Mouse (Mus musculus) heart, embryonic 13.5 days (tissue): ENCODE results near the gene Unc45a. TPM values are rescaled to one million over a fixed set of nuclear protein-coding genes. Genes with fewer than 3 reads are reported as not detected.

Experiments used
- ATAC-seq: fragments of 200-750 bp; cut with Nextera tagmentation; 2 replicates; pipeline ENCODE4 v1.8.0; 2017; ENCODE audit warnings: moderate TSS enrichment; ENCODE audit not compliant: insufficient number of reproducible peaks, low FRiP score, low TSS enrichment; ENCODE audit errors: extremely low read depth
- H3K27ac ChIP-seq: fragments of 300-500 bp; sonication (generic); replicated peaks from 2 replicates; pipeline ENCODE4 v1.5.1; 2015; ENCODE audit warnings: moderate library complexity, mild to moderate bottlenecking, inconsistent platforms
- H3K27me3 ChIP-seq: fragments of 300-500 bp; sonication (generic); replicated peaks from 2 replicates; pipeline ENCODE4 v1.6.1; 2015; ENCODE audit warnings: mild to moderate bottlenecking, inconsistent platforms
- H3K36me3 ChIP-seq: fragments of 300-500 bp; sonication (generic); 2 replicates; pipeline ENCODE4 v1.6.1; 2015; ENCODE audit warnings: mild to moderate bottlenecking, inconsistent platforms
- H3K4me1 ChIP-seq: fragments of 300-500 bp; sonication (generic); 2 replicates; pipeline ENCODE4 v1.6.1; 2015; ENCODE audit warnings: inconsistent platforms
- H3K4me2 ChIP-seq: fragments of 300-500 bp; sonication (generic); 2 replicates; pipeline ENCODE4 v1.6.1; 2015; ENCODE audit warnings: inconsistent platforms, mild to moderate bottlenecking, moderate library complexity
- H3K4me3 ChIP-seq: fragments of 300-500 bp; sonication (generic); 2 replicates; pipeline ENCODE4 v1.5.1; 2015; ENCODE audit warnings: moderate library complexity, mild to moderate bottlenecking, inconsistent platforms
- H3K9ac ChIP-seq: fragments of 300-500 bp; sonication (generic); 2 replicates; pipeline ENCODE4 v1.6.1; 2015; ENCODE audit warnings: inconsistent platforms, mild to moderate bottlenecking, moderate library complexity
- H3K9me3 ChIP-seq: fragments of 300-500 bp; sonication (generic); 2 replicates; pipeline ENCODE4 v1.6.1; 2016; ENCODE audit warnings: inconsistent platforms
- WGBS: fragments of 180-500 bp; shearing (Covaris S2); methylation state at CpG from one replicate; pipeline ENCODE4 v1.1.7; 2015; ENCODE audit warnings: mixed read lengths; 5-methylcytosine and 5-hydroxymethylcytosine counted together
- polyA plus RNA-seq: library from polyadenylated mRNA; unstranded; fragments of >200 nt; fragmentation: Nextera tagmentation; extraction: Ambion mirVana; gene quantifications from 2 replicates; pipeline ENCODE4 v1.2.1, GENCODE M21; 2015

Unc45a gene
- polyA plus RNA-seq, 1 experiment from 2014 or later = 20.1 TPM

- H3K4me2 ChIP-seq = peak overlapping the region; percentile 91
- no peaks in the 10 kb centered on the region for H3K27me3 ChIP-seq
- peak overlapping the region; percentile 60 for H3K4me3 ChIP-seq
- peaks cover 5% of the 10 kb centered on the region; the same call in 1 of the 2 replicates for H3K36me3 ChIP-seq
- H3K9ac ChIP-seq = peak overlapping the region; percentile 92
- ATAC-seq = no peak
- no peaks in the 10 kb centered on the region for H3K9me3 ChIP-seq
- H3K4me1 ChIP-seq = peaks cover 58% of the 10 kb centered on the region
- 23% methylated on average over 19 of the region's 19 CpGs for WGBS
- peak overlapping the region; percentile 76 for H3K27ac ChIP-seq
These were observed 2.6 kb upstream of the Unc45a start for GRCm38 (mm10) chr7:80343270-80344018.

GRCm38 (mm10) chr7:80342858-80343257 is 2.1 kb upstream of the Unc45a start, which contains the start of gene Hddc3:
Gene Hddc3, plus strand, starts transcription at chr7:80343104.
- ATAC-seq = no peak

GRCm38 (mm10) chr7:80341793-80342192 is 988 bp upstream of the Unc45a start:
- H3K9me3 ChIP-seq = no peaks in the 10 kb centered on the region
- H3K4me1 ChIP-seq = peaks cover 56% of the 10 kb centered on the region
- H3K27ac ChIP-seq = no peak overlapping the region
- H3K4me3 ChIP-seq = no peak overlapping the region
- H3K4me2 ChIP-seq = no peak overlapping the region
- H3K36me3 ChIP-seq = peaks cover 16% of the 10 kb centered on the region
- no peak for ATAC-seq
- H3K27me3 ChIP-seq = no peaks in the 10 kb centered on the region
- 0 out of 2 replicates have a peak overlapping the region, but pooled peaks have one; percentile 34 for H3K9ac ChIP-seq
- WGBS = 62% methylated on average over 7 of the region's 7 CpGs

More at GRCm38 (mm10) chr7:80342858-80343257, 2.1 kb upstream of the Unc45a start, which contains the start of gene Hddc3:
- no peaks in the 10 kb centered on the region for H3K27me3 ChIP-seq
- no peaks in the 10 kb centered on the region for H3K9me3 ChIP-seq
- H3K4me3 ChIP-seq = peak within 1 kb of the TSS; percentile 60
- peaks cover 62% of the 10 kb centered on the region for H3K4me1 ChIP-seq
- peak within 1 kb of the TSS; percentile 92 for H3K9ac ChIP-seq
- peak within 1 kb of the TSS; percentile 91 for H3K4me2 ChIP-seq
- WGBS = under 1% methylated on average over 25 of the region's 25 CpGs
- H3K27ac ChIP-seq = peak within 1 kb of the TSS; percentile 76
- H3K36me3 ChIP-seq = peaks cover 5% of the 10 kb centered on the region; the same call in 1 of the 2 replicates

GRCm38 (mm10) chr7:80339793-80340628 is 794 bp downstream of the Unc45a start:
- ATAC-seq = peak; percentile 96
- under 1% methylated on average over 45 of the region's 45 CpGs for WGBS

GRCm38 (mm10) chr7:80339371-80339770 is 1.4 kb downstream of the Unc45a start:
- WGBS = 8% methylated on average over 17 of the region's 17 CpGs
- Histone ChIP-seq H3K4me2 (peak overlapping the region; percentile 93), H3K9me3 (no peaks in the 10 kb centered on the region), H3K36me3 (peaks cover 35% of the 10 kb centered on the region), H3K4me1 (peaks cover 54% of the 10 kb centered on the region), H3K9ac (peak overlapping the region; percentile 88), H3K4me3 (peak overlapping the region; percentile 72), H3K27me3 (no peaks in the 10 kb centered on the region), H3K27ac (peak overlapping the region; percentile 93)
- ATAC-seq = no peak

More at GRCm38 (mm10) chr7:80339793-80340628, 794 bp downstream of the Unc45a start:
- peak overlapping the region; percentile 88 for H3K9ac ChIP-seq
- no peaks in the 10 kb centered on the region for H3K27me3 ChIP-seq
- peak overlapping the region; percentile 93 for H3K4me2 ChIP-seq
- H3K4me1 ChIP-seq = peaks cover 49% of the 10 kb centered on the region
- H3K4me3 ChIP-seq = peak overlapping the region; percentile 72
- H3K9me3 ChIP-seq = no peaks in the 10 kb centered on the region
- H3K36me3 ChIP-seq = peaks cover 29% of the 10 kb centered on the region
- peak overlapping the region; percentile 93 for H3K27ac ChIP-seq

GRCm38 (mm10) chr7:80336932-80337331 is 3.9 kb downstream of the Unc45a start:
- Histone ChIP-seq H3K4me1 (peaks cover 38% of the 10 kb centered on the region), H3K27ac (no peak overlapping the region), H3K9ac (no peak overlapping the region), H3K9me3 (no peaks in the 10 kb centered on the region), H3K4me3 (no peak overlapping the region), H3K4me2 (no peak overlapping the region), H3K36me3 (peaks cover 60% of the 10 kb centered on the region), H3K27me3 (no peaks in the 10 kb centered on the region)
- no peak for ATAC-seq
- WGBS = 86% methylated on average over 3 of the region's 3 CpGs

GRCm38 (mm10) chr7:80334848-80335247 is 6.0 kb downstream of the Unc45a start:
- H3K4me2 ChIP-seq = no peak overlapping the region
- H3K4me3 ChIP-seq = no peak overlapping the region
- H3K9ac ChIP-seq = no peak overlapping the region
- H3K27ac ChIP-seq = no peak overlapping the region
- no peaks in the 10 kb centered on the region for H3K27me3 ChIP-seq
- no peak for ATAC-seq
- WGBS = 73% methylated on average over 4 of the region's 4 CpGs
- H3K4me1 ChIP-seq = peaks cover 23% of the 10 kb centered on the region
- peaks cover 80% of the 10 kb centered on the region for H3K36me3 ChIP-seq
- H3K9me3 ChIP-seq = no peaks in the 10 kb centered on the region

GRCm38 (mm10) chr7:80331433-80331832 is 9.4 kb downstream of the Unc45a start:
- Histone ChIP-seq H3K9me3 (no peaks in the 10 kb centered on the region), H3K27ac (no peak overlapping the region), H3K4me2 (no peak overlapping the region), H3K36me3 (peaks cover 100% of the 10 kb centered on the region), H3K4me1 (0 out of 2 replicates have a peak, but pooled peaks cover 8% of the 10 kb centered on the region), H3K27me3 (no peaks in the 10 kb centered on the region), H3K9ac (no peak overlapping the region), H3K4me3 (no peak overlapping the region)
- ATAC-seq = no peak
- 94% methylated on average over 19 of the region's 19 CpGs for WGBS

- Histone ChIP-seq H3K9me3 (no peaks in the 10 kb centered on the region), H3K9ac (no peak overlapping the region), H3K27me3 (no peaks in the 10 kb centered on the region), H3K4me1 (0 out of 2 replicates have a peak, but pooled peaks cover 8% of the 10 kb centered on the region), H3K4me3 (no peak overlapping the region), H3K4me2 (no peak overlapping the region), H3K36me3 (peaks cover 100% of the 10 kb centered on the region), H3K27ac (no peak overlapping the region)
- 89% methylated on average over 8 of the region's 8 CpGs for WGBS
- no peak for ATAC-seq
These were observed 10.5 kb downstream of the Unc45a start for GRCm38 (mm10) chr7:80330278-80330677.

- H3K36me3 ChIP-seq = peaks cover 63% of the 10 kb centered on the region
- H3K9ac ChIP-seq = no peak overlapping the region
- ATAC-seq = no peak
- H3K4me2 ChIP-seq = no peak overlapping the region
- H3K27ac ChIP-seq = no peak overlapping the region
- no peaks in the 10 kb centered on the region for H3K9me3 ChIP-seq
- H3K4me1 ChIP-seq = peaks cover 21% of the 10 kb centered on the region
- H3K27me3 ChIP-seq = no peaks in the 10 kb centered on the region
- no peak overlapping the region for H3K4me3 ChIP-seq
- 96% methylated on average over 19 of the region's 19 CpGs for WGBS
These were observed 14.7 kb downstream of the Unc45a start for GRCm38 (mm10) chr7:80326076-80326475.

GRCm38 (mm10) chr7:80325292-80325868 is 15.4 kb downstream of the Unc45a start:
- Histone ChIP-seq H3K4me2 (no peak overlapping the region), H3K27me3 (no peaks in the 10 kb centered on the region), H3K4me1 (peaks cover 21% of the 10 kb centered on the region), H3K9me3 (no peaks in the 10 kb centered on the region), H3K9ac (no peak overlapping the region), H3K4me3 (no peak overlapping the region), H3K36me3 (peaks cover 63% of the 10 kb centered on the region), H3K27ac (peak overlapping the region; percentile 93; the same call in 1 of the 2 replicates)
- WGBS = 92% methylated on average over 16 of the region's 16 CpGs
- no peak for ATAC-seq
